Mouse (Mus musculus): ENCODE measurements around the gene Hdac9.

GRCm38 (mm10) chr12:34614796-34615195 is 302.1 kb downstream of the Hdac9 start:
- no peak for TF ChIP-seq CTCF (IDR thresholded peaks at IDR 0.05; ENCODE audit: control insufficient read depth, insufficient read depth, insufficient read length)
- no peak for TF ChIP-seq MAX (IDR thresholded peaks at IDR 0.05)

Data from C2C12 (cell line).